Mouse (Mus musculus): ENCODE data around the gene Ddx55. TPM values are rescaled to one million over a fixed set of nuclear protein-coding genes. Genes with fewer than 3 reads are reported as not detected.

Gene Ddx55
- total RNA-seq (2017) = 16.0 and 16.4 TPM in 2 replicates

GRCm38 (mm10) chr5:124552558-124553307, at the start of gene Ddx55:
Ddx55 (plus strand) TSS chr5:124552864.
- peak; percentile 93 to 96 for ATAC-seq (replicated peaks in 1 of 2; ENCODE audit: insufficient read depth in 1 of 2, low FRiP score in 2 of 2, low TSS enrichment in 1 of 2, low read depth in 1 of 2, poor library complexity in 2 of 2, severe bottlenecking in 2 of 2)

GRCm38 (mm10) chr5:124503742-124504141, 48.9 kb upstream of the Ddx55 start:
- ATAC-seq (replicated peaks in 1 of 2; ENCODE audit: insufficient read depth in 1 of 2, low FRiP score in 2 of 2, low TSS enrichment in 1 of 2, low read depth in 1 of 2, poor library complexity in 2 of 2, severe bottlenecking in 2 of 2) = no peak

- ATAC-seq (replicated peaks in 1 of 2; ENCODE audit: insufficient read depth in 1 of 2, low FRiP score in 2 of 2, low TSS enrichment in 1 of 2, low read depth in 1 of 2, poor library complexity in 2 of 2, severe bottlenecking in 2 of 2) = no peak
These were observed 47.4 kb upstream of the Ddx55 start for GRCm38 (mm10) chr5:124505235-124505634.

GRCm38 (mm10) chr5:124506731-124507359, 45.8 kb upstream of the Ddx55 start:
- ATAC-seq (replicated peaks in 1 of 2; ENCODE audit: insufficient read depth in 1 of 2, low FRiP score in 2 of 2, low TSS enrichment in 1 of 2, low read depth in 1 of 2, poor library complexity in 2 of 2, severe bottlenecking in 2 of 2) = peak in 1 of 2 experiments; percentile 53; a peak in 1 of 4 replicates

- no peak for ATAC-seq (replicated peaks in 1 of 2; ENCODE audit: insufficient read depth in 1 of 2, low FRiP score in 2 of 2, low TSS enrichment in 1 of 2, low read depth in 1 of 2, poor library complexity in 2 of 2, severe bottlenecking in 2 of 2)
These were observed 43.5 kb upstream of the Ddx55 start for GRCm38 (mm10) chr5:124509200-124509599.

- ATAC-seq (replicated peaks in 1 of 2; ENCODE audit: insufficient read depth in 1 of 2, low FRiP score in 2 of 2, low TSS enrichment in 1 of 2, low read depth in 1 of 2, poor library complexity in 2 of 2, severe bottlenecking in 2 of 2) = no peak
These were observed 42.9 kb upstream of the Ddx55 start for GRCm38 (mm10) chr5:124509742-124510237.

GRCm38 (mm10) chr5:124510536-124511050, 42.1 kb upstream of the Ddx55 start:
- no peak for ATAC-seq (replicated peaks in 1 of 2; ENCODE audit: insufficient read depth in 1 of 2, low FRiP score in 2 of 2, low TSS enrichment in 1 of 2, low read depth in 1 of 2, poor library complexity in 2 of 2, severe bottlenecking in 2 of 2)

- no peak for ATAC-seq (replicated peaks in 1 of 2; ENCODE audit: insufficient read depth in 1 of 2, low FRiP score in 2 of 2, low TSS enrichment in 1 of 2, low read depth in 1 of 2, poor library complexity in 2 of 2, severe bottlenecking in 2 of 2)
These were observed 36.9 kb upstream of the Ddx55 start for GRCm38 (mm10) chr5:124515789-124516188.

- ATAC-seq (replicated peaks in 1 of 2; ENCODE audit: insufficient read depth in 1 of 2, low FRiP score in 2 of 2, low TSS enrichment in 1 of 2, low read depth in 1 of 2, poor library complexity in 2 of 2, severe bottlenecking in 2 of 2) = no peak
These were observed 34.0 kb upstream of the Ddx55 start for GRCm38 (mm10) chr5:124518648-124519047.

GRCm38 (mm10) chr5:124521588-124521987, 31.1 kb upstream of the Ddx55 start:
- ATAC-seq (replicated peaks in 1 of 2; ENCODE audit: insufficient read depth in 1 of 2, low FRiP score in 2 of 2, low TSS enrichment in 1 of 2, low read depth in 1 of 2, poor library complexity in 2 of 2, severe bottlenecking in 2 of 2) = no peak

GRCm38 (mm10) chr5:124523032-124523431, 29.6 kb upstream of the Ddx55 start:
- ATAC-seq (replicated peaks in 1 of 2; ENCODE audit: insufficient read depth in 1 of 2, low FRiP score in 2 of 2, low TSS enrichment in 1 of 2, low read depth in 1 of 2, poor library complexity in 2 of 2, severe bottlenecking in 2 of 2) = no peak

- ATAC-seq (replicated peaks in 1 of 2; ENCODE audit: insufficient read depth in 1 of 2, low FRiP score in 2 of 2, low TSS enrichment in 1 of 2, low read depth in 1 of 2, poor library complexity in 2 of 2, severe bottlenecking in 2 of 2) = peak; percentile 39 to 52; a peak in 3 of 4 replicates
These were observed 27.7 kb upstream of the Ddx55 start for GRCm38 (mm10) chr5:124524943-124525342.

- ATAC-seq (replicated peaks in 1 of 2; ENCODE audit: insufficient read depth in 1 of 2, low FRiP score in 2 of 2, low TSS enrichment in 1 of 2, low read depth in 1 of 2, poor library complexity in 2 of 2, severe bottlenecking in 2 of 2) = no peak
These were observed 24.3 kb upstream of the Ddx55 start for GRCm38 (mm10) chr5:124528351-124528750.

GRCm38 (mm10) chr5:124528791-124529190, 23.9 kb upstream of the Ddx55 start:
- no peak for ATAC-seq (replicated peaks in 1 of 2; ENCODE audit: insufficient read depth in 1 of 2, low FRiP score in 2 of 2, low TSS enrichment in 1 of 2, low read depth in 1 of 2, poor library complexity in 2 of 2, severe bottlenecking in 2 of 2)

- ATAC-seq (replicated peaks in 1 of 2; ENCODE audit: insufficient read depth in 1 of 2, low FRiP score in 2 of 2, low TSS enrichment in 1 of 2, low read depth in 1 of 2, poor library complexity in 2 of 2, severe bottlenecking in 2 of 2) = no peak
These were observed 23.4 kb upstream of the Ddx55 start for GRCm38 (mm10) chr5:124529191-124529651.

- ATAC-seq (replicated peaks in 1 of 2; ENCODE audit: insufficient read depth in 1 of 2, low FRiP score in 2 of 2, low TSS enrichment in 1 of 2, low read depth in 1 of 2, poor library complexity in 2 of 2, severe bottlenecking in 2 of 2) = peak; percentile 25 to 44; a peak in 2 of 4 replicates
These were observed 23.0 kb upstream of the Ddx55 start for GRCm38 (mm10) chr5:124529697-124530096.

- ATAC-seq (replicated peaks in 1 of 2; ENCODE audit: insufficient read depth in 1 of 2, low FRiP score in 2 of 2, low TSS enrichment in 1 of 2, low read depth in 1 of 2, poor library complexity in 2 of 2, severe bottlenecking in 2 of 2) = peak; percentile 48 to 51
These were observed 21.7 kb upstream of the Ddx55 start, which contains the start of gene Rilpl1 for GRCm38 (mm10) chr5:124530655-124531582. Rilpl1 (minus strand) TSS chr5:124531391.

Measured in hematopoietic stem cell, adult 5-6 weeks (primary cell).